Mouse (Mus musculus) G1E-ER4 (cell line): ENCODE data around the gene Zdhhc21. TPM values are rescaled to one million over a fixed set of nuclear protein-coding genes. Genes with fewer than 3 reads are reported as not detected.
A peak's percentile ranks its signal among the peaks of the same experiment; 100 is the strongest.

ENCODE experiments used
- GATA1 ChIP-seq: IDR thresholded peaks from one replicate; pipeline ENCODE4 v1.8.0; 2012; ENCODE audit warnings: low read length, inconsistent platforms
- polyA plus RNA-seq: library from polyadenylated mRNA; stranded (reverse); fragments of >175 nt; gene quantifications from 2 replicates; pipeline ENCODE4 v1.2.3, GENCODE M21; 2012

Gene Zdhhc21
- polyA plus RNA-seq, 1 experiment, result 3.0 TPM

DNA sequence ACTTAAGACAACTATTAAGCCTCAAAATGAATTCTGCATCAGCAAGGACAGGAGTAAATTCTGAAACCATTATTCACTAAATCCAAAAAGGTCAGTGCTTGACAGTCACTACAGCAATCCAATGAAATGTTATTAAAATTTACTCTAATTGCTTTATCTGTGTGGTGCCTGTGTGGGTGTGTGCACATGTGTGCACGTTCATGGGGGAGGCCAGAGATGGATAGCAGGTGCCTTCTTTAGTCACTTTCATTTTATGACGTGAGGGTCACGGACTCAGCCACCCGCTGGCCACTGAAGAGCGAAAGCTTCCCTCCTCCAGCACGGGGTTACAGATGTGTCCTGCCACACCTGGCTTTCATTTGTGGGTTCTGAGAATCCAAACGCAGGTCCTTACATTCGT is 43.4 kb downstream of the Zdhhc21 start:
- no peak for TF ChIP-seq GATA1

DNA sequence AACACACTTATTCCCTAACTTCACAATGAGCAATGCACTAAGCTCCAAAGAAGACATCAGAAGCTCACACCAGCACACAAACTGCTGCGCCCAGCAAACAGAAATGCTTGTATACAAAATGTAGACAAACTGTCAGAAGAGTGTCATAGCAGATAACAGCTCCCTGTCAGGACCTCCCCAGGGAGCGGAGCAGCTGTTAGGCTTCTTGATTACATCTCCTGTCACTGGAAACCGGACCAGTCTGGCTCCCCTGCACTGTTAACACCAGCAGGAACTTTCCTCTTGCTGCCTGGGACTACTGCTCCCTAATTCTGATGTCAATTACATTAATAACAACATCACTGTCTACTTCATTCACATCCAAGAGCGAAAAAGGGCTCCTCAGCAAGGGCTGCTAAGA is 44.5 kb downstream of the Zdhhc21 start:
- peak; percentile 51 for TF ChIP-seq GATA1

DNA sequence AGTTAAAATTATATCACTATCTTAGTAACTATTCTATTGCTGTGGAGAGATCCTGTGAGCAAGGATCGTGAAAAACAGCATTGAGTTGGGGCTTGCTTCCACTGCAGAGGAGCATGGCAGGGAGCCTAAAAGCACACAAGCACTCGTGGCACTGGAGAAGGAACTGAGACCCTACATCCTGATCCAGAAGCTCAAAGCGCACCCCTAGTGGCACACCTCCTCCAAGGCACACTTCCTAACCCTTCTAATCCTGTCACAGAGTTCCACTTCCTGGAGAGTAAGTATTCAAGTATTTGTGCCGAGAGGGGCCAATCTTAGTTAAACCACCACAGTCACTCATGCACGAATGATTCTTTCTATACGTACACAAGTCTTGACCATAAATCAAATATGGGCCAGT is 46.4 kb downstream of the Zdhhc21 start:
- TF ChIP-seq GATA1, result no peak

DNA sequence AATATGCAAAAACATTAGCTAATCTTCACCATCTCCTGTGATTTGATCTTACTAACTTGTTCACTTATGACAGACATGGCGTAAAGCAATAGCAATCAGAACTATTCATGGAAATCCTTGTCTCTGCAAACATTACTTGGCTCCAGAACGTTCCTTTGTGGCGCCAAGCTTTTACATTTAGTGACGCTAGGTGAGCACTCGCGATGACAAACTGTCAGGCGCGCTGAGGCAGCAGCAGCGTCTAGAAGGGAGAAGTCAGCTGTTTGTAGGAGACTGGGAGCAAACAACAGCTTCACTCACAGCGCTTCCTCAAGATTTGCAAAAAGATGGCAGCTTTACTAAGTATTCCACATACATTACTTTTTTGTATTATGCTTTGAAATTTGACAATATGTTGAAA is 51.9 kb downstream of the Zdhhc21 start:
- TF ChIP-seq GATA1, result no peak

DNA sequence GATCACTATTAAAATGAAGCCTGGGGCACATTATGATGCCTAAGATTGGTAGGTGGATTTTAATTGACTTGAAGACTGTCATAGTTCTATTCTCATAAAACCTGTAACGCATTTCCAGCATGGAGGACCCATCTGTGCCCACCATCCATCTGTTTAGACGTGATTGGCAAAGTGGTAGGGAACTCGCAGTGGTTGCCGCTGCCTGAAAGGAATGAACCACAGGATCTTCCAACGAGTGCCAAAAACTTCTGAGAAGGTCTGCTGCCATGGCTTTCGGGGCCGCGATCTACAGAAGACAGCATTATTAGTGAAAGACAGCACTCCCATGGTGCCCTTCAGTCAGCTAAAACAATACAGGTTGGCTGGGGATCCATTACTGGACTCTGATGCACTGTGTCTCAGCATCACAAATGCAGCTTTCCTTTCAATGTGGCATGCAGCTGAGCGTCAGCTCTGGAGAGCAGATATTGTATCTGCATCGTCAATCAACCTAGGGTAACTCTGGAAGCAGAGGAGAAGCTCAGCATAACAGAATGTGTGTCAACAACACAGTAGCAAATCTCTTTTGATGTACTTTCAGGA is 53.5 kb downstream of the Zdhhc21 start:
- no peak for TF ChIP-seq GATA1

DNA sequence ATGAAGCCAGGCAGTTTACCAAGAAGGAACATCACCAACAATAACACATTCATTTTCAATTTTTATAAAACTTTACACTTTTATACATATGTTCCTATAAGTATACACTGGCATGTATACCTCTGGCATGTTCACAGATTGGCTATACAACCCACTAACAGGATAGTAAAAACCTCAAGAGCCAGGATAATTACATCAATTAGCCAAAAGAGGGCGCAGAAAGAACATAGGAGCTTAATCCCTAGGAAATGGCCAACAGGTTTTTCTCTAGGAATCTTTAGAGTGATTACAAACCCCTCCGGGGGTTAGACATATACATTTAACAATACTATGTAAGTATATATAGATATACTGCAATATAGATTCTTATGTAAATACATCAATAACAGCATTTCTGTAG is 55.7 kb downstream of the Zdhhc21 start:
- TF ChIP-seq GATA1, result no peak

DNA sequence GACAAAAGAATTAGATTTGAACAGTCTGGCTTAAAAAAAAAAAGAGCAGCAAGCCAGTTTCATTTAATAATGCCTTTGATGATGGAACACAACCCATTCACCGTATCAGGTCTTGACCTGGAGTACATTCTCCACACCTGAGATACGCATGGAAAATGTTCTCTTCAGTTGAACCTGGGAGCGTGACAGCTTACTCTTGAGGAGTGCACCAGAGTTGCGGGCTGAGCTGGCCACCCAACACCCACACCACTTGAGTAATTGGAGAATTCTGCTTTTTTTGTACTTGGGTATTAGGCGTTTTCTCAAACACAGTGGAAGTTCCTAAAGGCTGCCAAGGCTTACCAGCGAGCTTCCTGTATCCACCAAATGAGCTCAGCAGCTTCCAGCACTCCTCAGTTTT is 66.2 kb downstream of the Zdhhc21 start:
- TF ChIP-seq GATA1, result no peak

DNA sequence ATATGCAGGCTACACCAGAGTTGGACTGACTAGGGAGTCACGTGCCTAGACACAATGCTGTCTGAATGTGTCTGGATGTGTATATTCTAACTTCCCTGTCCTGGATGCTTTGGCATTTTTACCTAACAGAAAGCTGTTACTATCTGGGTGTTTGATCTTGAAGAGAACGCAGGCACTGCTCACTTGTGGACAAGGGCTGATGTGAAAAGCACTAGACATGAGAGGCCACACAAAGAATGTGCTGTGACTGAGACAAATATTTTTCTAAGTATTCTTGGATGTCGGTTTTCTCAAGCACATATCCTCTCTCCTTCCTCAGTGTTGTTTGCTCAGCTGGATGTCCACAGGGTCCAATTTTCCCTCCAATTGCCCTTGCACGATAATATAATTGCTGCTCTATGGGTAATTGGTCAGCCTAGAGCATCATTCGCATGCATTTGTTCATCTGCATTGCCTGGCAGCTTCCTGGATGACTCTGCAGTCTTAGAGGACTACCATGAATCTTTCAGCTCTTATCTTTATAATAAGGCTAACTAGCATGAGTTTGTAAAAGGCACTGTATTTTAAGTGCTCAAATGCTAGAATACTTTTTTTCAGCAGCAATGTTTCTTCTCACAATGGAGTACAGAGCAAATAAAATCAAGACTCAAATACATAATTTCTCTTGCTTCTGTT is 66.7 kb downstream of the Zdhhc21 start:
- TF ChIP-seq GATA1, result no peak

DNA sequence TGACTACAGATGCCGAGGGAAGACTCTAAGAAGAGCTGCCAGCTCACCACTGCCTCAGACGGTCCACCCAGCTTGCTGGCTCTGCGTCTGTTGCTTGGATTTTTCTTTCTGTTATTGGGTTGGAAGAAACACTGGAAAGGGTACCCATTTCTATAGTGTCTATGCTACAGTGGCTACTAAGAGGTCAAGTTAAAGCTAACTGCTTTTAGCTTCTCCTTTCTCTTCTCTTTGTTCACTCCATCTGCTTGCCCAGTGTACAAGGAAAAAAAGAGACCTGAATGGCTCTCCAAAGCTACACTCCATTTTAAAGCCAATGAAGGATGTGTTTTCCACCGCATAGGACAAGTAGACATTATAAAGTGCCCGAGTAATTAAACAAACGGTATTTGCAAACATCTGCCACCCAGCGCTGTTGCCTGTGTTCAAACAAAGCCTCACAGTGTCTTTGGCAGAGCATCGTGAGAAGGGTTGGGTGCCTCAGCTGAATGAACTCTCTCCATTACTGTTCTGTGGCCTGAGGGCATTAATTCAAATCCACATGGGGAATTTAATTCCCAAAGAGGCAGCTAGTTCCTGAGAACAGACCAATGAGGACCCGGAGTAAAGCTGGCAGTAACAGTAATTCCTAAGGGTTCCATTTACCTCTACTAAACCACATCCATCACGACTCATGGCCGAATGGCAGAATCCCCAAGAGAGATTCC is 94.1 kb downstream of the Zdhhc21 start:
- no peak for TF ChIP-seq GATA1

DNA sequence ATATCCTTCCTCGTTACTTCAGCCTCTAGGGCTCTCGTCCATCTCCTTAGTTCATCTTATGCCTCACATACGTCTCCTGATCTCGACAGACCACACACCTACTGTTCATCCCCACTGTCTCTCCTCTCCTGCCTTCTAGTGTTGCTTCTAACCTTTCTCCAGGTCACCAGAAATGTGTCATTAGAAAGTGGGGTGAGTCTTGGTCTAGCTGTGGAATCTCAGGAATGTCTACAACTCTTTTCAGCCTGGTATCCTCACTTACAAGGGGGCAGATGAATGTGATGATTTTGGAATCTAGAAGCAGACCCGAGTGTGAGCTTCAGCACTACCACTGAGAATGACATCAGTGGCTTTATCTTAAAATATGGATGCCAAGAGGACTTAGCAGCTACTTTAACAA is 96.2 kb downstream of the Zdhhc21 start:
- TF ChIP-seq GATA1, result no peak

DNA sequence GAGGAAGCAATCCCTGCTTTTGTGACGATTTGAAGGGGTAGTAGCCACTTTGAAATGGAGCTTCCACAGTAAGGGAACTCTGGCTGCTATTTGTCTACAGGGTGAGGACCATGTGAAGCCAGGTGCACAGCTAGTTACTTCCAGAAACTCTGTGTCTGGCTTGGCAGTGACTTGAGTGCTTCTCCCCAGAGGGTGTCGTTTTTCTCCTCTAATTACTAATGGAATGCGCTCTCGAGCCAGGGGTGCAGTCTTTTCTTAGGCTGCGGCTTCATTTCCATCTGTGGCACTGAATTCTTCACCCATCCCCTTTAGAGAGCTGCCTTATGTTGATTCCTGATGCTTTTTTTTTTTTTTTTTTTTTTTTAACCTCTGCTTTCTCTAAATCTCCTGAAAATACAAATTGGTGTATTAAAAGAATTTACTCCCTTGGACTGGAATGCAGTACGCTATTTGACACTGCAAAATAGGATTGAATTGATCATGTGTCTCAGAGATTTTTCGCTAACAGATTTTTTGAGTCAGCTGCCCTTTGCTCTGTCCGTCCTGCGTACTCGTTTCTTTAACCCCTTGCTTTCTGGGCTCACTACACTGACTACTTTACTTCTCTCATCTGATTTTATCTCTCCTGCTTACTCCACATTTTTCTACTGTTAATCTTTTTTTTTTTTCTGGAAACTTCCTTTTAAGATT is 97.2 kb downstream of the Zdhhc21 start:
- no peak for TF ChIP-seq GATA1

DNA sequence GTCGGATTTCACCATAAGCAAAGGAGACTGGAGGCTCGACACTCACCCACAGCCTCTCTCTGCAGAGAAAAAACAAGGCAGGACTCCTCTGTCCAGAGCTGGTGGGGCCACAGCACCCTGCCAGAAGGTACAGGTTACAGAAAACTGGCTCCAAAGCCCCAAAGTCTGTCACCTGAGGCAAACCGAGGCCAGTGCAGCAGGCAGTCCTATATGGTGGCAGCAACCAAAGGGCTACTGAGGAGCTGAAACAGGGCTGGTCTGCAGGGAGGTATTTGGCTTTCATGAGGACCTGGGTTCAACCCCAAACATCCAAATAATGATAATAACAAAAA is 103.5 kb downstream of the Zdhhc21 start:
- TF ChIP-seq GATA1, result no peak

DNA sequence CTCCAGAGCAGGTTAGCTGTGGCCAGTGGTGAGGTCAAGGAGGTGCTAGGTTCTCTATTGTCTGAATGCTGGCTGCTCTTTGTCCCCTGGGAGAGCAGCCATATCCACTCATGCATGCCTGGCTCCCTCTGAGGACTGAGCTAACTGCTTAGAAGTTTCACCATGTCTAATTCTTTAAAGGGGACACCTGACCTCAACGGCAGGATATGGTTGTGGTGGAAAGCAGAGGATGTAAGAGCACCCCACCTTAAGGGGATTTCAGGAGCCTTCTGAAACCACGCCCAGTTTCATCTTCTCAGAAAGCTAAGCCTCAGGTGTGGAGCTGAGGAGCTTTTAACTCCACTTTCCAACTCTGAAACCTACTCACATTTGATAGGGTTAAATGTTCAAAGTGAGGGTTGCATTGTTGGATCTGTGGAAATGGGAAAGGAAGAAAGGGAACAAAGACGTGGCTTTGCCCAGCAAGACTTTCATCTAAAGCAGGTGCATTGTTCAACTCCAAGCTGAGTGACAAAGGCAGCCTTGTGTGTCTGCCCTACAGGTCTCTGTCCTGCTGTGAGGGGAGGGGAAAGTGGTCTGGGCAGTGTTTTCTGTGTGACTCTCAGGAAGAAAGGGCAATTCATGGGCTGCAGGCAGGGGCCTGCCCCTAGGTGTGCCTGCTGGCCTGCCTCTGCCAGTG is 104.0 kb downstream of the Zdhhc21 start:
- no peak for TF ChIP-seq GATA1

Other genes starting within 250 kb of the Zdhhc21 start
- not detected in 2 replicates for gene Nfib, start 154.2 kb downstream of the Zdhhc21 start, polyA plus RNA-seq
- gene Cer1, start 25.2 kb upstream of the Zdhhc21 start, polyA plus RNA-seq, result not detected in 2 replicates
- gene Frem1, start 192.4 kb upstream of the Zdhhc21 start, polyA plus RNA-seq, result not detected in 2 replicates